Mouse (Mus musculus) megakaryocyte, embryonic 14.5 days (primary cell): ENCODE results near the gene Cacna1h.

ENCODE experiments used
- FLI1 ChIP-seq: IDR thresholded peaks from 2 replicates; pipeline ENCODE4 v1.6.1; 2012; ENCODE audit warnings: low read length, inconsistent platforms, mixed read lengths
- GATA1 ChIP-seq: IDR thresholded peaks from 3 replicates; pipeline ENCODE4 v1.6.1; 2012; ENCODE audit warnings: mixed read lengths, low read length, inconsistent platforms, borderline replicate concordance

DNA sequence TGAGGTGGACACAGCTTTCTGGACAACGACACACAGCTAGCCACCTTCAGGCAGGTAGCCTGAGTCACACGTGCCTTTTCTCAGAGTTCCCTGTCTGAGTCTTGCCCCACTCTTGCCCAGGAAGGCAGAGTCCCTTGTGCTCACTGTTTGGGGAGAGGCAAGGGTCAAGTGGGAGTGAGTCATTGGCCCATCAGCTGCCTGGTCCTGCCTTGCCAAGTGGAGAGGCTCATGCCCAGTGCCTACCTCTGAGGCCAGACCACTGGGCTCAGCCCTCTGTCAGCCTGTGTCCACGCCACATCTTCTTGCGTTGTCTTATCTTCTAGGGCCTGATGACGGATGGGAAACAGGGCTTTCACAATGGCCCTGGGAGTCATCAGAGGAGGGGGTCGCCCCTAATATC is 34.2 kb upstream of the Cacna1h start:
- TF ChIP-seq GATA1 (no peak), FLI1 (no peak)
